Mouse (Mus musculus) liver, postnatal 0 days (tissue): ENCODE measurements around the gene Gm1673.

Experiments
- CTCF ChIP-seq: sonication (generic); IDR thresholded peaks from 2 replicates; pipeline ENCODE4 v1.5.1; 2016; ENCODE audit warnings: antibody characterized with exemption, low read depth
- EP300 ChIP-seq: IDR thresholded peaks from 2 replicates; pipeline ENCODE4 v1.6.1; 2016; ENCODE audit warnings: antibody characterized with exemption, low read depth, mild to moderate bottlenecking

- TF ChIP-seq CTCF (no peak), EP300 (no peak)
Observed at GRCm38 (mm10) chr5:33995843-33996693, 12.8 kb downstream of the Gm1673 start, which contains the start of gene Nat8l.
